In the genomic region with DNA sequence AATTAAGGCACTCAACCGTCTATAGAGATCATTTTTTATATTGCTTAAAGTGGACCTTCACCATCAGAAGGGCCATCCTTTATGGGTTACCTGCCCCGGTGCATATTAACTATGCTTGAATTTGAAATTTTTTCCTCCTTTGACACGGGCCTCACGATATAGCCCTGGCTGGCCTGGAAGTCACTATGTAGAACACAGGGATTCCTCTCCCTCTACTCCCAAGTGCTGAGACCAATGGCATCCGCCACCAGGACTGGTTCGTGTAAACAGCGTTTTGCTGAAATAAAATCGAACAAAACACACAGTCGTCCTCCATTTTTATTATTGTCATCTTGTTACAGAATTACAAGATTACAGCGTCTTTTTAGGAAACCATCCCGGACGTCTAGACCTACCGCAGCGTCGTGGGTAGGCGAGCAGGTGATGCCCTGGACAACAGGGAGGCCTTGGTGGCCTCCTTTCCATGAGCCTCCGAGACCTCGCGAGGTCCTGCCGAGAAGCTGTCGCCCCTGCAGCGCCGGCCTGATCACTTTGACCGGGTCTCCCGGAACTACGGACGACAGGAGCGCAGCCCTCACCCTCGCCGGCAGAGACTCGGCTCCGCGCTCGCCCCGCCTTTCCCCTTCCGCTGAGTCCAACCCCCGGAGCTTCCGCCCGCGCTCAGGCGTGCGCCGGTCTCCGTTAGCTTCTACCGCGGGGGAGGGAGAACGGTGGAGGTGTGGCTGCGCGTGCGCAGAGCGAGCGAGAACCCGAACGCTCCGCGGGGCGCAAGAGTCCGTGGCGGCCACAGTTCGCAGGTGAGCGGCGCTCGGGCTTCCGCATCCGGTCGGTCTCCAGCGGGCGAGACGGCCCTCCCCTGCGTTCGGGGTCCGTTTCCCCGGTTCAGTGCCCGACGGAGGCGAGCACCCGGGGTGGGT, we compare ENCODE assay signal across 8 mouse cellular contexts. TPM values are rescaled to one million over a fixed set of nuclear protein-coding genes. Genes with fewer than 3 reads are reported as not detected.
DNase-seq lines count a peak whose midpoint lies in the region; ATAC-seq and TF ChIP-seq lines count a peak whose summit lies in the region.

No protein-coding gene starts in this region.

- TF ChIP-seq POLR2A in brain, embryonic 14.5 days (IDR thresholded peaks at IDR 0.05; ENCODE audit: borderline replicate concordance, extremely low read depth, insufficient read depth, insufficient read length, poor library complexity, severe bottlenecking), result peak; percentile 96

- peaks cover 5% of the 10 kb centered on the region for H3K79me3 ChIP-seq in C2C12 (ENCODE audit: low read depth)

- H3K9ac ChIP-seq in heart, embryonic 12.5 days, result peak overlapping the region; percentile 86
- peak overlapping the region; percentile 80 for H3K9ac ChIP-seq in kidney, postnatal 0 days (ENCODE audit: low read depth, low read length)
- H3K9ac ChIP-seq in liver, embryonic 11.5 days (ENCODE audit: low read depth, low read length), result peak overlapping the region; percentile 93
- H3K9ac ChIP-seq in stomach, embryonic 14.5 days (replicated peaks; ENCODE audit: low read depth, low read length), result peak overlapping the region; percentile 89

- H3K4me3 ChIP-seq in C2C12 (ENCODE audit: insufficient read depth, poor library complexity, severe bottlenecking), result peak overlapping the region; percentile 80
- H3K4me3 ChIP-seq in erythroblast, embryonic 14.5 days (replicated peaks), result peak overlapping the region; percentile 88
- H3K4me3 ChIP-seq in heart, embryonic 12.5 days, result peak overlapping the region; percentile 83
- H3K4me3 ChIP-seq in kidney, postnatal 0 days (replicated peaks; ENCODE audit: low read depth, low read length), result peak overlapping the region; percentile 64
- H3K4me3 ChIP-seq in liver, embryonic 11.5 days (ENCODE audit: low read depth, low read length), result peak overlapping the region; percentile 82
- H3K4me3 ChIP-seq in stomach, embryonic 14.5 days (ENCODE audit: low read depth, low read length), result peak overlapping the region; percentile 50

- H3ac ChIP-seq in C2C12 (ENCODE audit: control insufficient read depth, insufficient read length, low read depth), result peak overlapping the region; percentile 95

- H3K36me3 ChIP-seq in C2C12 (ENCODE audit: control insufficient read depth, insufficient read depth), result no peaks in the 10 kb centered on the region
- no peaks in the 10 kb centered on the region; the same call in none of the 2 replicates for H3K36me3 ChIP-seq in erythroblast, embryonic 14.5 days (ENCODE audit: control insufficient read depth)
- H3K36me3 ChIP-seq in heart, embryonic 12.5 days, result no peaks in the 10 kb centered on the region
- H3K36me3 ChIP-seq in kidney, postnatal 0 days (ENCODE audit: insufficient read depth, low read length), result no peaks in the 10 kb centered on the region
- H3K36me3 ChIP-seq in liver, embryonic 11.5 days (ENCODE audit: control insufficient read depth, insufficient read depth, low read length), result no peaks in the 10 kb centered on the region
- no peaks in the 10 kb centered on the region for H3K36me3 ChIP-seq in stomach, embryonic 14.5 days (ENCODE audit: control insufficient read depth, insufficient read depth, low read length)

- DNase-seq in brain, embryonic 14.5 days (ENCODE audit: low read depth), result peak; percentile 98
- peak; percentile 97 for DNase-seq in kidney, postnatal 0 days (ENCODE audit: low spot score)
- DNase-seq in liver, embryonic 11.5 days (ENCODE audit: low spot score), result peak; percentile 94
- peak; percentile 96 for DNase-seq in naive thymus-derived CD4-positive, alpha-beta T cell, adult 2 months (ENCODE audit: low read depth)

- peaks cover 22% of the 10 kb centered on the region for H3K79me2 ChIP-seq in C2C12 (ENCODE audit: control insufficient read depth, insufficient read depth)

- peak overlapping the region; percentile 79 for H3K4me2 ChIP-seq in heart, embryonic 12.5 days
- H3K4me2 ChIP-seq in kidney, postnatal 0 days (ENCODE audit: low read length), result peak overlapping the region; percentile 78
- peak overlapping the region; percentile 74 for H3K4me2 ChIP-seq in liver, embryonic 11.5 days
- H3K4me2 ChIP-seq in stomach, embryonic 14.5 days (replicated peaks; ENCODE audit: low read depth, low read length), result peak overlapping the region; percentile 85

- ATAC-seq in heart, embryonic 12.5 days (ENCODE audit: insufficient number of reproducible peaks, low FRiP score), result peak; percentile 98
- peak; percentile 99 for ATAC-seq in kidney, postnatal 0 days (replicated peaks; ENCODE audit: low FRiP score, low read depth)
- ATAC-seq in liver, embryonic 11.5 days (replicated peaks; ENCODE audit: low FRiP score), result peak; percentile 98
- peak; percentile 99 for ATAC-seq in stomach, embryonic 14.5 days (ENCODE audit: insufficient number of reproducible peaks, insufficient read depth, low FRiP score, low read depth)

- WGBS in heart, embryonic 12.5 days, result 2% methylated on average over 69 of the region's 77 CpGs
- WGBS in kidney, postnatal 0 days, result 1% methylated on average over 71 of the region's 77 CpGs
- 2% methylated on average over 74 of the region's 77 CpGs for WGBS in liver, embryonic 11.5 days
- WGBS in stomach, embryonic 14.5 days, result 2% methylated on average over 77 of the region's 77 CpGs

- H3K9me3 ChIP-seq in erythroblast, embryonic 14.5 days (ENCODE audit: control insufficient read depth, low read length), result peaks cover under 1% of the 10 kb centered on the region
- peaks cover 5% of the 10 kb centered on the region for H3K9me3 ChIP-seq in heart, embryonic 12.5 days (replicated peaks)
- H3K9me3 ChIP-seq in kidney, postnatal 0 days (replicated peaks; ENCODE audit: low read length), result no peaks in the 10 kb centered on the region
- no peaks in the 10 kb centered on the region for H3K9me3 ChIP-seq in liver, embryonic 11.5 days (ENCODE audit: control insufficient read depth, low read length)
- no peaks in the 10 kb centered on the region for H3K9me3 ChIP-seq in stomach, embryonic 14.5 days (ENCODE audit: control insufficient read depth, low read depth, low read length)

- peaks cover 29% of the 10 kb centered on the region for H3K4me1 ChIP-seq in erythroblast, embryonic 14.5 days (ENCODE audit: control insufficient read depth)
- peaks cover 6% of the 10 kb centered on the region for H3K4me1 ChIP-seq in heart, embryonic 12.5 days (replicated peaks)
- H3K4me1 ChIP-seq in kidney, postnatal 0 days (replicated peaks; ENCODE audit: insufficient read depth, low read length), result no peaks in the 10 kb centered on the region; the same call in 1 of the 2 replicates
- H3K4me1 ChIP-seq in liver, embryonic 11.5 days (replicated peaks; ENCODE audit: control insufficient read depth, insufficient read depth, low read length), result peaks cover 13% of the 10 kb centered on the region
- H3K4me1 ChIP-seq in stomach, embryonic 14.5 days (ENCODE audit: control insufficient read depth, insufficient read depth, low read length), result 0 out of 2 replicates have a peak, but pooled peaks cover 6% of the 10 kb centered on the region

- H3K27me3 ChIP-seq in C2C12 (ENCODE audit: control insufficient read depth, insufficient read depth, insufficient read length), result no peaks in the 10 kb centered on the region
- H3K27me3 ChIP-seq in erythroblast, embryonic 14.5 days (ENCODE audit: control insufficient read depth), result no peaks in the 10 kb centered on the region
- H3K27me3 ChIP-seq in heart, embryonic 12.5 days (replicated peaks), result no peaks in the 10 kb centered on the region
- no peaks in the 10 kb centered on the region for H3K27me3 ChIP-seq in kidney, postnatal 0 days (ENCODE audit: insufficient read depth, low read length)
- no peaks in the 10 kb centered on the region for H3K27me3 ChIP-seq in liver, embryonic 11.5 days (replicated peaks; ENCODE audit: control insufficient read depth, insufficient read depth, low read length)
- H3K27me3 ChIP-seq in stomach, embryonic 14.5 days (ENCODE audit: control insufficient read depth, insufficient read depth, low read length), result no peaks in the 10 kb centered on the region

- no peak for TF ChIP-seq CTCF in C2C12 (IDR thresholded peaks at IDR 0.05; ENCODE audit: control insufficient read depth, insufficient read depth, insufficient read length)
- no peak for TF ChIP-seq CTCF in brain, embryonic 14.5 days (IDR thresholded peaks at IDR 0.05; ENCODE audit: borderline replicate concordance, extremely low read depth, insufficient read depth, insufficient read length)
- no peak for TF ChIP-seq CTCF in kidney, postnatal 0 days (IDR thresholded peaks at IDR 0.05; ENCODE audit: low read depth)

- H3K27ac ChIP-seq in heart, embryonic 12.5 days (ENCODE audit: poor library complexity, severe bottlenecking), result peak overlapping the region; percentile 92
- H3K27ac ChIP-seq in kidney, postnatal 0 days, result peak overlapping the region; percentile 87
- peak overlapping the region; percentile 49 for H3K27ac ChIP-seq in liver, embryonic 11.5 days (ENCODE audit: low read depth, low read length)
- H3K27ac ChIP-seq in stomach, embryonic 14.5 days (ENCODE audit: low read length), result peak overlapping the region; percentile 45

RNA-seq across cellular contexts. Expression of gene Snx25, which starts 11.3 kb away (rescaled TPM):
- 11.3 TPM for polyA plus RNA-seq in C2C12 (2012; fragmentation: generic; extraction: Trizol)
- 12.0 and 16.5 TPM in 2 replicates for polyA plus RNA-seq in brain, embryonic 14.5 days (2012; rRNA removed)
- polyA plus RNA-seq in erythroblast, embryonic 14.5 days (2012), result 0.32 and 0.38 TPM in 2 replicates
- polyA plus RNA-seq in heart, embryonic 12.5 days (2016; fragmentation: Nextera tagmentation; extraction: Ambion mirVana), result 5.8 and 6.3 TPM in 2 replicates
- polyA plus RNA-seq in kidney, postnatal 0 days (2015; fragmentation: Nextera tagmentation; extraction: Ambion mirVana), result 5.4 and 6.3 TPM in 2 replicates
- polyA plus RNA-seq in liver, embryonic 11.5 days (2014; fragmentation: Nextera tagmentation; extraction: Ambion mirVana), result 7.0 and 10.6 TPM in 2 replicates
- polyA plus RNA-seq in stomach, embryonic 14.5 days (2014; fragmentation: Nextera tagmentation; extraction: Ambion mirVana), result 8.8 and 9.0 TPM in 2 replicates

RNA-seq across cellular contexts. Expression of gene Cfap97, which starts 11.6 kb away (rescaled TPM):
- 2.4 TPM for polyA plus RNA-seq in C2C12 (2012; fragmentation: generic; extraction: Trizol)
- polyA plus RNA-seq in brain, embryonic 14.5 days (2012; rRNA removed), result 11.0 and 14.7 TPM in 2 replicates
- 0.07 and 0.15 TPM in 2 replicates for polyA plus RNA-seq in erythroblast, embryonic 14.5 days (2012)
- 21.4 and 22.6 TPM in 2 replicates for polyA plus RNA-seq in heart, embryonic 12.5 days (2016; fragmentation: Nextera tagmentation; extraction: Ambion mirVana)
- 34.7 and 37.4 TPM in 2 replicates for polyA plus RNA-seq in kidney, postnatal 0 days (2015; fragmentation: Nextera tagmentation; extraction: Ambion mirVana)
- 16.2 and 18.0 TPM in 2 replicates for polyA plus RNA-seq in liver, embryonic 11.5 days (2014; fragmentation: Nextera tagmentation; extraction: Ambion mirVana)
- polyA plus RNA-seq in stomach, embryonic 14.5 days (2014; fragmentation: Nextera tagmentation; extraction: Ambion mirVana), result 24.0 and 25.2 TPM in 2 replicates

RNA-seq across cellular contexts. Expression of gene Slc25a4, which starts 47.9 kb away (rescaled TPM):
- polyA plus RNA-seq in C2C12 (2012; fragmentation: generic; extraction: Trizol), result 487 TPM
- 541 and 572 TPM in 2 replicates for polyA plus RNA-seq in brain, embryonic 14.5 days (2012; rRNA removed)
- polyA plus RNA-seq in erythroblast, embryonic 14.5 days (2012), result 0.24 and 0.45 TPM in 2 replicates
- polyA plus RNA-seq in heart, embryonic 12.5 days (2016; fragmentation: Nextera tagmentation; extraction: Ambion mirVana), result 1,672 and 1,682 TPM in 2 replicates
- polyA plus RNA-seq in kidney, postnatal 0 days (2015; fragmentation: Nextera tagmentation; extraction: Ambion mirVana), result 835 and 864 TPM in 2 replicates
- polyA plus RNA-seq in liver, embryonic 11.5 days (2014; fragmentation: Nextera tagmentation; extraction: Ambion mirVana), result 279 and 291 TPM in 2 replicates
- 480 and 481 TPM in 2 replicates for polyA plus RNA-seq in stomach, embryonic 14.5 days (2014; fragmentation: Nextera tagmentation; extraction: Ambion mirVana)

Comparison
In these comparisons a context has a peak if more than half of its experiments do, and no peak if none do; other contexts are left out.
1. Peak in every context shown above with its lines: DNase-seq, ATAC-seq, H3K4me3 ChIP-seq and H3K27ac ChIP-seq.
2. RNA of gene Slc25a4, which starts 47.9 kb away (polyA plus RNA-seq): 1,672 to 1,682 TPM in heart, embryonic 12.5 days, 835 to 864 TPM in kidney, postnatal 0 days, 541 to 572 TPM in brain, embryonic 14.5 days, 487 TPM in C2C12 (single experiment), 480 to 481 TPM in stomach, embryonic 14.5 days and 279 to 291 TPM in liver, embryonic 11.5 days; 0.24 to 0.45 TPM in erythroblast, embryonic 14.5 days; every median in the first group is over 100 times any median in the second.